Comparison of ENCODE assay signal across 21 mouse cellular contexts in the genomic region with DNA sequence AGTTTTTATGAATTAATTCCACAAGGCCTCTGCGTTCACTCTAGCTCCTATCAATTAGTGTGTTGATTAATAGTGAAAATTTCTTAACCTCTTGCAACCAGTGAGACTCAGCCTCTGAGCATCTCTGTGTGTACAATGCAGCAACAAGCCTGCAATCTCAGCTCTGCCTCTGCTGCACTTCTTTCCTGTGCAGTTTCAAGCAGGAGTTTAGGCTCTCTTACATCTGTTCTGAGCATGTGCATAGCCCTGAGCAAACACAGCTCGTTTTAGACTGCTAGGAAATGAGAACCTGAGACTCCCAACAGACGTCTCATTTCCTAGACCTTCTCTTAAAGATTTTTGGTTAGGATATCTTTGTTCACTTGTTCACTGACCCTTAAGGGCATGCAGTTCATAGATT.
DNase-seq lines count a peak whose midpoint lies in the region; ATAC-seq and TF ChIP-seq lines count a peak whose summit lies in the region.
"Had no signal": no experiment of that assay in that cellular context is flagged by ENCODE, and none has a peak within 500 bp of the region (broad histone marks: within the 10 kb centered on the region; RNA-seq: fewer than 3 reads in every experiment).

No protein-coding gene starts in this region.

- no peak for DNase-seq in forebrain, embryonic 10.5 days (ENCODE audit: extremely low spot score, low spot score)
- no peak for DNase-seq in layer of hippocampus, adult 2 months (ENCODE audit: low spot score in 2 of 2)
- DNase-seq in layer of hippocampus, adult 18-20 months (ENCODE audit: low spot score in 2 of 2) = no peak
- peak; percentile 36 for DNase-seq in brain, adult 2 months (ENCODE audit: low read depth, low spot score)
- no peak for DNase-seq in urinary bladder, postnatal 4 days (ENCODE audit: low spot score in 2 of 2)
- DNase-seq: adrenal gland, adult 2 months; adrenal gland, postnatal 14 days; cerebellum, adult 2 months; cerebellum, adult 9-11 months; cerebellum, postnatal 25 days; gastrocnemius, postnatal 25 days; heart, adult 18-20 months; heart, postnatal 10 days; heart, postnatal 36 days had no signal

- H3K4me1 ChIP-seq in forebrain, embryonic 10.5 days = peaks cover 15% of the 10 kb centered on the region
- H3K4me1 ChIP-seq in forebrain, embryonic 15.5 days = no peaks in the 10 kb centered on the region
- H3K4me1 ChIP-seq: heart, embryonic 12.5 days; heart, embryonic 15.5 days; hindbrain, embryonic 15.5 days had no signal

- WGBS in forebrain, embryonic 10.5 days = 53% methylated on average over 3 of the region's 3 CpGs
- 23% methylated on average over 3 of the region's 3 CpGs for WGBS in forebrain, embryonic 15.5 days

- ATAC-seq in forebrain, embryonic 15.5 days (replicated peaks) = no peak
- ATAC-seq: CD4-positive, CD25-positive, alpha-beta regulatory T cell, adult 4 months; inflammation-experienced regulatory T-cells, adult 6 months; intestine, embryonic 16.5 days had no signal

- no peaks in the 10 kb centered on the region for H3K9me3 ChIP-seq in forebrain, embryonic 10.5 days
- no peaks in the 10 kb centered on the region for H3K9me3 ChIP-seq in forebrain, embryonic 15.5 days
- H3K9me3 ChIP-seq: heart, embryonic 12.5 days; heart, embryonic 15.5 days; hindbrain, embryonic 15.5 days had no signal

- H3K9ac ChIP-seq in forebrain, embryonic 15.5 days (replicated peaks) = no peak overlapping the region
- H3K9ac ChIP-seq: heart, embryonic 12.5 days; heart, embryonic 15.5 days; hindbrain, embryonic 15.5 days had no signal

- H3K4me2 ChIP-seq in forebrain, embryonic 15.5 days (replicated peaks) = no peak overlapping the region
- H3K4me2 ChIP-seq: heart, embryonic 12.5 days; heart, embryonic 15.5 days; hindbrain, embryonic 15.5 days had no signal

- H3K36me3 ChIP-seq in forebrain, embryonic 10.5 days (replicated peaks) = 0 out of 2 replicates have a peak, but pooled peaks cover 6% of the 10 kb centered on the region
- H3K36me3 ChIP-seq in forebrain, embryonic 15.5 days = no peaks in the 10 kb centered on the region
- H3K36me3 ChIP-seq: heart, embryonic 15.5 days had no signal

- H3K4me3 ChIP-seq in forebrain, embryonic 10.5 days = no peak overlapping the region
- H3K4me3 ChIP-seq in forebrain, embryonic 15.5 days = no peak overlapping the region
- H3K4me3 ChIP-seq in layer of hippocampus, adult 2 months = no peak overlapping the region
- H3K4me3 ChIP-seq: heart, embryonic 12.5 days; heart, embryonic 15.5 days; hindbrain, embryonic 15.5 days had no signal

- 0 out of 2 replicates have a peak overlapping the region, but pooled peaks have one; percentile 41 for H3K27ac ChIP-seq in forebrain, embryonic 10.5 days
- no peak overlapping the region for H3K27ac ChIP-seq in forebrain, embryonic 15.5 days (replicated peaks)
- H3K27ac ChIP-seq in layer of hippocampus, adult 2 months = 0 out of 2 replicates have a peak overlapping the region, but pooled peaks have one; percentile 3
- H3K27ac ChIP-seq: heart, embryonic 15.5 days; hindbrain, embryonic 15.5 days had no signal

- TF ChIP-seq CTCF in layer of hippocampus, adult 2 months (conservative IDR thresholded peaks at IDR 0.05) = no peak

- H3K27me3 ChIP-seq in forebrain, embryonic 10.5 days (ENCODE audit: poor library complexity, severe bottlenecking) = no peaks in the 10 kb centered on the region
- H3K27me3 ChIP-seq in forebrain, embryonic 15.5 days = no peaks in the 10 kb centered on the region
- H3K27me3 ChIP-seq: heart, embryonic 12.5 days; heart, embryonic 15.5 days; hindbrain, embryonic 15.5 days had no signal
